Comparison of ENCODE assay signal across 12 mouse cellular contexts in the genomic region with DNA sequence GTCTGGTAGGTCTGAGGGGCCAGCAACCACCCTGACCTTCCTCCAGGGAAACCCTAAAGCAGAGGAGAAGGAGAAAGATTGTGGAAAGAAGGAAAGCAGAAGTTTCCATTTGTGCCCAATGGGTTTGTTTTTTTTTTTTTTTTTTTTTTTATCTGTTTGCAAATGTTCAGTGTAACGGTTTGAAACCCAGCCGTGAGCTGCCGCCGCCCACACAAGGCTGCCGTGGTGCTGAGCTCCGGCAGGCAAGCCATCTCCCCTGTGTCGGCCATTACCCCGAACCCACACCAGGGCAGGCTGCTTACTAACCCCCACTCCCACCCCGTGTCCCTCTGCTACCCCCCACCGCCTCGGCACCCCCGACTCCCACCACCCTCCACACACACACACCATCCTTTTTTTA. TPM values are rescaled to one million over a fixed set of nuclear protein-coding genes. Genes with fewer than 3 reads are reported as not detected.
A peak's percentile ranks its signal among the peaks of the same experiment; 100 is the strongest.
DNase-seq lines count a peak whose midpoint lies in the region; ATAC-seq and TF ChIP-seq lines count a peak whose summit lies in the region.
"Had no signal": no experiment of that assay in that cellular context is flagged by ENCODE, and none has a peak within 500 bp of the region (broad histone marks: within the 10 kb centered on the region; RNA-seq: fewer than 3 reads in every experiment).

No protein-coding gene starts in this region.

- peaks cover 0 to 35% of the 10 kb centered on the region in 2 experiments; a peak in 2 of 4 replicates for H3K36me3 ChIP-seq in MEL (ENCODE audit: control insufficient read depth in 1 of 2, insufficient read depth in 2 of 2, low read length in 2 of 2)
- no peaks in the 10 kb centered on the region for H3K36me3 ChIP-seq in hindbrain, embryonic 13.5 days
- H3K36me3 ChIP-seq: G1E; limb, embryonic 12.5 days had no signal

- H3K9me3 ChIP-seq in MEL (replicated peaks; ENCODE audit: insufficient read depth, low read length), result no peaks in the 10 kb centered on the region
- H3K9me3 ChIP-seq in hindbrain, embryonic 13.5 days, result no peaks in the 10 kb centered on the region
- H3K9me3 ChIP-seq: limb, embryonic 12.5 days; megakaryocyte, embryonic 14.5 days had no signal

- DNase-seq in left cerebral cortex, adult 2 months (ENCODE audit: extremely low spot score in 1 of 2, low spot score in 2 of 2), result peak; percentile 67 to 70
- DNase-seq in left cerebral cortex, postnatal 4 days, result no peak
- DNase-seq in MEL (ENCODE audit: low read depth, low spot score), result peak; percentile 85
- peak; percentile 64 to 68 for DNase-seq in layer of hippocampus, adult 2 months (ENCODE audit: low spot score in 2 of 2)
- DNase-seq in right cerebral cortex, postnatal 25 days, result peak; percentile 61
- no peak for DNase-seq in cerebellum, postnatal 14 days

- TF ChIP-seq CTCF in left cerebral cortex, adult 2 months (IDR thresholded peaks at IDR 0.05), result no peak
- no peak for TF ChIP-seq CTCF in MEL (IDR thresholded peaks at IDR 0.05 in 2 of 3, conservative IDR thresholded peaks at IDR 0.05 in 1 of 3; ENCODE audit: control insufficient read depth in 1 of 3, insufficient read depth in 1 of 3, low read depth in 2 of 3, low read length in 3 of 3, poor library complexity in 1 of 3, severe bottlenecking in 1 of 3)
- TF ChIP-seq CTCF in layer of hippocampus, adult 2 months (conservative IDR thresholded peaks at IDR 0.05), result no peak

- H3K27ac ChIP-seq in left cerebral cortex, adult 2 months, result peak overlapping the region; percentile 82
- peak overlapping the region; percentile 69 for H3K27ac ChIP-seq in MEL (ENCODE audit: control insufficient read depth, low read depth, low read length)
- peak overlapping the region; percentile 98 for H3K27ac ChIP-seq in layer of hippocampus, adult 2 months
- no peak overlapping the region for H3K27ac ChIP-seq in hindbrain, embryonic 13.5 days
- H3K27ac ChIP-seq: hindbrain, embryonic 14.5 days; limb, embryonic 12.5 days had no signal

- TF ChIP-seq EP300 in MEL (IDR thresholded peaks at IDR 0.05; ENCODE audit: low read depth in 1 of 2, low read length in 2 of 2), result peak; percentile 69 to 83

- H3K4me2 ChIP-seq in hindbrain, embryonic 13.5 days, result no peak overlapping the region
- H3K4me2 ChIP-seq: hindbrain, embryonic 14.5 days; limb, embryonic 12.5 days had no signal

- H3K4me3 ChIP-seq in left cerebral cortex, adult 2 months, result peak overlapping the region; percentile 53
- H3K4me3 ChIP-seq in MEL (ENCODE audit: control insufficient read depth in 1 of 2, insufficient read depth in 1 of 2, low read depth in 2 of 2, low read length in 2 of 2), result peak overlapping the region; percentile 73 to 90
- H3K4me3 ChIP-seq in layer of hippocampus, adult 2 months, result peak overlapping the region; percentile 62
- H3K4me3 ChIP-seq in hindbrain, embryonic 13.5 days, result no peak overlapping the region
- H3K4me3 ChIP-seq: limb, embryonic 12.5 days; megakaryocyte, embryonic 14.5 days had no signal

- peak; percentile 68 to 73; a peak in 3 of 4 replicates for TF ChIP-seq POLR2A in MEL (IDR thresholded peaks at IDR 0.05; ENCODE audit: control insufficient read depth in 1 of 2, insufficient read depth in 1 of 2, low read depth in 1 of 2, low read length in 2 of 2, poor library complexity in 1 of 2)

- peak overlapping the region; percentile 84 for H3K9ac ChIP-seq in MEL (ENCODE audit: control insufficient read depth, low read depth, low read length, poor library complexity, severe bottlenecking)
- no peak overlapping the region for H3K9ac ChIP-seq in hindbrain, embryonic 13.5 days
- H3K9ac ChIP-seq: hindbrain, embryonic 14.5 days; limb, embryonic 12.5 days had no signal

- H3K4me1 ChIP-seq in MEL (ENCODE audit: control insufficient read depth in 1 of 2, insufficient read depth in 2 of 2, low read length in 2 of 2), result peaks cover 14 to 50% of the 10 kb centered on the region in 2 experiments
- no peaks in the 10 kb centered on the region for H3K4me1 ChIP-seq in hindbrain, embryonic 13.5 days (replicated peaks)

- H3K79me2 ChIP-seq in MEL (ENCODE audit: control insufficient read depth, insufficient read depth, low read length, poor library complexity), result peaks cover 16% of the 10 kb centered on the region

- 76% methylated on average over 12 of the region's 12 CpGs for WGBS in hindbrain, embryonic 13.5 days

- no peak for TF ChIP-seq RAD21 in MEL (IDR thresholded peaks at IDR 0.05; ENCODE audit: low read depth, low read length)

- intact Hi-C loops in left cerebral cortex, adult 2 months (cut with DNase I), result no loop called here
- intact Hi-C loops in left cerebral cortex, postnatal 4 days (cut with DNase I), result no loop called here

- ATAC-seq in hindbrain, embryonic 13.5 days (ENCODE audit: low FRiP score), result no peak
- no peak for ATAC-seq in monocyte, adult 5-6 weeks (replicated peaks; ENCODE audit: insufficient number of reproducible peaks, low FRiP score, low TSS enrichment, poor library complexity, severe bottlenecking)

- H3K27me3 ChIP-seq in MEL (ENCODE audit: control insufficient read depth in 1 of 2, insufficient read depth in 2 of 2, low read length in 2 of 2), result no peaks in the 10 kb centered on the region
- no peaks in the 10 kb centered on the region for H3K27me3 ChIP-seq in hindbrain, embryonic 13.5 days
- H3K27me3 ChIP-seq: limb, embryonic 12.5 days had no signal

TF ChIP-seq in MEL, 35 proteins besides CTCF, POLR2A, EP300 and RAD21 (continues in another document):
- TF ChIP-seq JUND (IDR thresholded peaks at IDR 0.05; ENCODE audit: low read depth, low read length) (no peak), HCFC1 (IDR thresholded peaks at IDR 0.05; ENCODE audit: low read depth, low read length) (no peak), NELFE (IDR thresholded peaks at IDR 0.05; ENCODE audit: low read depth, low read length) (peak; percentile 51; the same call in 1 of the 2 replicates), GATA1 (IDR thresholded peaks at IDR 0.05; ENCODE audit: low read depth, low read length) (peak; percentile 51; the same call in 1 of the 2 replicates), ZMIZ1 (IDR thresholded peaks at IDR 0.05; ENCODE audit: low read depth, low read length) (0 out of 2 replicates have a peak, but pooled peaks have one; percentile 28), BHLHE40 (IDR thresholded peaks at IDR 0.05; ENCODE audit: borderline replicate concordance, low read depth, low read length) (peak; percentile 23; the same call in 1 of the 2 replicates), NRF1 (IDR thresholded peaks at IDR 0.05; ENCODE audit: insufficient read depth, low read depth, low read length, poor library complexity, severe bottlenecking) (no peak), MYB (IDR thresholded peaks at IDR 0.05; ENCODE audit: low read depth, low read length) (peak; percentile 88), ZKSCAN1 (IDR thresholded peaks at IDR 0.05; ENCODE audit: low read depth, low read length) (no peak), TCF12 (IDR thresholded peaks at IDR 0.05; ENCODE audit: low read depth, low read length) (peak; percentile 66), MEF2A (IDR thresholded peaks at IDR 0.05; ENCODE audit: extremely low read depth, insufficient replicate concordance, low read depth, low read length, poor library complexity, severe bottlenecking) (no peak), POLR2AphosphoS2 (IDR thresholded peaks at IDR 0.05; ENCODE audit: low read length) (no peak), TAL1 (IDR thresholded peaks at IDR 0.05; ENCODE audit: low read length) (no peak), MYC (IDR thresholded peaks at IDR 0.05; ENCODE audit: low read depth, low read length) (no peak), E2F4 (IDR thresholded peaks at IDR 0.05; ENCODE audit: borderline replicate concordance, low read depth, low read length) (no peak), USF1 (IDR thresholded peaks at IDR 0.05; ENCODE audit: low read depth, low read length) (no peak), CHD1 (IDR thresholded peaks at IDR 0.05; ENCODE audit: low read depth, low read length) (no peak), MXI1 (IDR thresholded peaks at IDR 0.05; ENCODE audit: low read depth, low read length) (peak; percentile 34; the same call in 1 of the 2 replicates), TBP (IDR thresholded peaks at IDR 0.05; ENCODE audit: low read depth, low read length) (peak; percentile 48; the same call in 1 of the 2 replicates), ELF1 (IDR thresholded peaks at IDR 0.05; ENCODE audit: low read depth, low read length) (no peak), USF2 (IDR thresholded peaks at IDR 0.05; ENCODE audit: borderline replicate concordance in 1 of 2, insufficient read depth in 1 of 2, low read depth in 1 of 2, low read length in 2 of 2) (no peak), SIN3A (IDR thresholded peaks at IDR 0.05; ENCODE audit: low read length) (peak; percentile 78), GABPA (IDR thresholded peaks at IDR 0.05; ENCODE audit: low read depth, low read length) (no peak), POLR2AphosphoS5 (IDR thresholded peaks at IDR 0.05; ENCODE audit: borderline replicate concordance, low read depth, low read length) (no peak), ETS1 (IDR thresholded peaks at IDR 0.05; ENCODE audit: low read depth, low read length) (peak; percentile 49; the same call in 1 of the 2 replicates), ZNF384 (IDR thresholded peaks at IDR 0.05; ENCODE audit: low read depth, low read length) (peak; percentile 97), RCOR1 (IDR thresholded peaks at IDR 0.05; ENCODE audit: low read depth, low read length) (peak; percentile 18; the same call in 1 of the 2 replicates), MAFK (IDR thresholded peaks at IDR 0.05; ENCODE audit: borderline replicate concordance, low read depth, low read length) (no peak), ZC3H11A (IDR thresholded peaks at IDR 0.05; ENCODE audit: low read depth, low read length) (no peak), MAX (IDR thresholded peaks at IDR 0.05; ENCODE audit: low read length) (no peak), SMC3 (IDR thresholded peaks at IDR 0.05; ENCODE audit: low read depth, low read length) (no peak), UBTF (IDR thresholded peaks at IDR 0.05; ENCODE audit: borderline replicate concordance, insufficient read depth, low read depth, low read length) (no peak), KAT2A (conservative IDR thresholded peaks at IDR 0.05; ENCODE audit: low read depth, low read length) (no peak), MAZ (IDR thresholded peaks at IDR 0.05; ENCODE audit: low read depth, low read length) (no peak)

RNA-seq across cellular contexts. Expression of a gene that starts 44.9 kb away (rescaled TPM):
- 10 to 100 TPM; 16.8 to 20.6 TPM for total RNA-seq in left cerebral cortex, adult 2 months (2021)
- total RNA-seq in left cerebral cortex, postnatal 4 days (2021), result under 1 TPM; 0.30 to 0.52 TPM
- total RNA-seq in MEL (2012; rRNA removed), result 1.4 and 2.3 TPM in 2 replicates
- 1 to 10 TPM in 1 of 2 experiments, not detected in 1; 4.1 TPM for polyA plus RNA-seq in MEL (2012; ENCODE audit: insufficient read depth in 1 of 2, insufficient read length in 2 of 2, low read depth in 1 of 2, low replicate concordance in 2 of 2, missing spikeins in 1 of 2)
- 10 to 100 TPM; 23.0 to 23.1 TPM for total RNA-seq in layer of hippocampus, adult 2 months (2021)
- not detected in 2 replicates for polyA plus RNA-seq in hindbrain, embryonic 13.5 days (2015; fragmentation: Nextera tagmentation; extraction: Ambion mirVana)
- total RNA-seq in monocyte, adult 5-6 weeks (2017), result 8.4 to 20.3 TPM (median 8.5 TPM) in 3 replicates
- polyA plus RNA-seq: G1E; hindbrain, embryonic 14.5 days; limb, embryonic 12.5 days had no signal

Comparison
In these comparisons a context has a peak if more than half of its experiments do, and no peak if none do; other contexts are left out.
1. DNase-seq: peak in left cerebral cortex, adult 2 months (2 of 2), MEL (single experiment), layer of hippocampus, adult 2 months (2 of 2) and right cerebral cortex, postnatal 25 days (single experiment); none in left cerebral cortex, postnatal 4 days (single experiment) and cerebellum, postnatal 14 days (0 of 2).